Mouse (Mus musculus) right cerebral cortex, postnatal 25 days (tissue): Measurements from ENCODE around the gene Fam234a.
"Not testable (repeated sequence)": the region's sequence is repeated elsewhere in the genome, so short reads cannot be mapped to it uniquely, and the experiment has no call there.

Source experiments
- DNase-seq: peaks from one replicate; pipeline ENCODE4 v3.0.0; 2022

Gene Fam234a

GRCm38 (mm10) chr17:26244101-26244841 is at the start of gene Fam234a:
TSS of gene Fam234a (minus strand) at chr17:26244242.
- peak; percentile 90 for DNase-seq

- no peak for DNase-seq
Observed at GRCm38 (mm10) chr17:26289475-26289874, 45.4 kb upstream of the Fam234a start.

- DNase-seq = no peak
Observed at GRCm38 (mm10) chr17:26286199-26286955, 42.3 kb upstream of the Fam234a start.

GRCm38 (mm10) chr17:26276711-26277110 is 32.7 kb upstream of the Fam234a start:
- DNase-seq = no peak

GRCm38 (mm10) chr17:26275933-26276332 is 31.9 kb upstream of the Fam234a start:
- no peak for DNase-seq

- no peak for DNase-seq
Observed at GRCm38 (mm10) chr17:26272586-26272985, 28.5 kb upstream of the Fam234a start.

- not testable (repeated sequence) for DNase-seq
Observed at GRCm38 (mm10) chr17:26269577-26269976, 25.5 kb upstream of the Fam234a start.

- DNase-seq = no peak
Observed at GRCm38 (mm10) chr17:26268851-26269250, 24.8 kb upstream of the Fam234a start.

- DNase-seq = no peak
Observed at GRCm38 (mm10) chr17:26262384-26262783, 18.3 kb upstream of the Fam234a start.

GRCm38 (mm10) chr17:26261826-26262225 is 17.8 kb upstream of the Fam234a start:
- no peak for DNase-seq

GRCm38 (mm10) chr17:26255313-26255712 is 11.3 kb upstream of the Fam234a start:
- DNase-seq = no peak

GRCm38 (mm10) chr17:26253399-26253798 is 9.4 kb upstream of the Fam234a start:
- DNase-seq = no peak

- peak; percentile 96 for DNase-seq
Observed at GRCm38 (mm10) chr17:26252539-26253251, 8.7 kb upstream of the Fam234a start, which contains the start of gene Luc7l. TSS of gene Luc7l (plus strand) at chr17:26252896.

GRCm38 (mm10) chr17:26251886-26252538 is 8.0 kb upstream of the Fam234a start:
- DNase-seq = no peak

GRCm38 (mm10) chr17:26243471-26244100 is 456 bp downstream of the Fam234a start:
- DNase-seq = no peak

GRCm38 (mm10) chr17:26240990-26241389 is 3.1 kb downstream of the Fam234a start:
- DNase-seq = no peak

GRCm38 (mm10) chr17:26240120-26240790 is 3.8 kb downstream of the Fam234a start:
- DNase-seq = no peak

GRCm38 (mm10) chr17:26239551-26239950 is 4.5 kb downstream of the Fam234a start:
- no peak for DNase-seq

- DNase-seq = no peak
Observed at GRCm38 (mm10) chr17:26237667-26238066, 6.4 kb downstream of the Fam234a start.

GRCm38 (mm10) chr17:26235077-26235815 is 8.8 kb downstream of the Fam234a start:
- DNase-seq = no peak

- no peak for DNase-seq
Observed at GRCm38 (mm10) chr17:26234386-26234785, 9.7 kb downstream of the Fam234a start.
